Mouse (Mus musculus) liver (tissue): ENCODE measurements around the gene Dynlt1f.
"Not testable (repeated sequence)": the region's sequence is repeated elsewhere in the genome, so short reads cannot be mapped to it uniquely, and the experiment has no call there.

Source experiments
- DNase-seq: peaks from one replicate; pipeline ENCODE4 v3.0.0-alpha.2; 2020; ENCODE audit warnings: mixed read lengths

Gene Dynlt1f

GRCm38 (mm10) chr17:6621976-6622375 is 33.7 kb downstream of the Dynlt1f start:
- not testable (repeated sequence) for DNase-seq

GRCm38 (mm10) chr17:6620730-6621451 is 34.8 kb downstream of the Dynlt1f start:
- not testable (repeated sequence) for DNase-seq

GRCm38 (mm10) chr17:6620035-6620434 is 35.7 kb downstream of the Dynlt1f start:
- DNase-seq = not testable (repeated sequence)

- DNase-seq = not testable (repeated sequence)
These were observed 36.4 kb downstream of the Dynlt1f start for GRCm38 (mm10) chr17:6619271-6619670.

- DNase-seq = not testable (repeated sequence)
These were observed 37.9 kb downstream of the Dynlt1f start for GRCm38 (mm10) chr17:6617689-6618400.

DNA sequence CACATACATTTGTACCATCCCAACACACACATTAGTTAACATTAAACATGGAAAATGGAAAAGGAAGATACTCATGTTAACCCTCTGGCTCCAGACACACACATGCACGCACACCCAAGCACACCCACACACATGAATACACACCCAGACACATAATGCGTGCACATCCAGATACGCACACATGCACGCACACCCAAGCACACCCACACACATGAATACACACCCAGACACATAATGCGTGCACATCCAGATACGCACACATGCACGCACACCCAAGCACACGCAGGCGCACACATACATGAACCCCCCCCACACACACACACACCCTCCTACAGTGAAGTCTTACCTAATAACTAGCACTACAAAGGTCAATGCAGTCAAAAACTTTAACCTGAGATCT is 39.0 kb downstream of the Dynlt1f start:
- DNase-seq = not testable (repeated sequence)

GRCm38 (mm10) chr17:6614316-6614715 is 41.4 kb downstream of the Dynlt1f start:
- not testable (repeated sequence) for DNase-seq

- not testable (repeated sequence) for DNase-seq
These were observed 42.2 kb downstream of the Dynlt1f start for GRCm38 (mm10) chr17:6613524-6613923.

- not testable (repeated sequence) for DNase-seq
These were observed 50.4 kb downstream of the Dynlt1f start for GRCm38 (mm10) chr17:6605347-6605746.

DNA sequence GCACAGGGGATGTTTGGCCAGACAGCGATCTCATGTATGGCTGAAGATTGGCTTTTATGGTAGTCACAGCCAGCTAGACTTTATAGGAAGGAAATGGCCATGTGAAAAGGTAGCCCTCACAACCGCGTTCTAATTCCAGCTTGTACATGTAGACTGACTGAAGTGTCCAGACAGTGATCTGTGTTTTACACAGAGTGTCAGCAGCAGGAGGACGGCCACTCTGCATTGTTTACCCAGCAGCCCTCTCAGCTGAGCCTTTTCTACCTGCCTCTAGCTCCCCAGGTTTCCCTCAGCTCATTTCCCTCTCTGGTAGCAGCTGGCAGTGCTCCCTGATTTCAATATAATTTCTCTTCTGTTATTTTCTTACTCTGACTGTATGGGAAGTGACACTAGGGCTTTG is 53.5 kb downstream of the Dynlt1f start:
- not testable (repeated sequence) for DNase-seq

DNA sequence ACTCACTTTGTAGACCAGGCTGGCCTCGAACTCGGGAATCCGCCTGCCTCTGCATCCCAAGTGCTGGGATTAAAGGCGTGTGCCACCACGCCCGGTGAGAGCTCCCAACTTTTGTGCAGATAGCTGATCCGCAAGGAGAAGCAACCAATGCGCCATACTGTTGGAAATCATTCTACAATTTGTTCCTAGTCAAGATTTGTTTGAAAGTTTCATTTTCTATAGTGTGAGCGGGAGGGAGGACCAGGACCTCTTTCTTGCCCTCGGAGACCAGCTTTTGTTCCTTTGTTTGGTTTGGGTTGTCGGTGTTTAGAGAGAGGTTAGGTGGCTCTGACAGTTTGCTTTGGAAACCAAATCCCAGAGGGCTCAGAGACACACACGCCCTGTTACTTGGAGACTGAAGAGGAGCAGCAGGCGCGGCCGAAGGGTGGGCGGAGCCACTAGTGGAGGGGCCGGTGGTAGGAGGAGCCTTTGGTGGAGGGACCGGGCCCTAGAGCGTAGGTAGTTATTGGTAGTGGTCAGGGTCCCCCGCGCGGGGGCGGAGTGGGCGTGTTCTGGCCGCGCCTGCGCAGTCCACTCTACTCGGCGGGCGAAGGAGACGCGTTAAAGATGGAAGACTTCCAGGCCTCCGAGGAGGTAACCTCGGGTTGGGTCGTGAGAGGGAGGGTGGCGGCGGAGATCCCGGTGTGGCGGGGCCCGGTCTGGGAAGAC is 54.3 kb downstream of the Dynlt1f start, which contains the start of gene Dynlt1c:
Gene Dynlt1c (plus strand): TSS at position 468 of the 708 bp plus-strand sequence.
- peak; percentile 89 for DNase-seq

GRCm38 (mm10) chr17:6600216-6600911 is 55.3 kb downstream of the Dynlt1f start:
- DNase-seq = not testable (repeated sequence)

GRCm38 (mm10) chr17:6598356-6598755 is 57.3 kb downstream of the Dynlt1f start:
- DNase-seq = not testable (repeated sequence)
